Mouse (Mus musculus) stomach, postnatal 0 days (tissue): ENCODE results near the gene Fahd1.

Source experiments
- CTCF ChIP-seq: IDR thresholded peaks from 2 replicates; pipeline ENCODE4 v1.5.1; 2016; ENCODE audit warnings: antibody characterized with exemption, low read depth, mild to moderate bottlenecking, moderate library complexity
- EP300 ChIP-seq: optimal IDR thresholded peaks from 2 replicates; pipeline ENCODE3; 2016; ENCODE audit warnings: antibody characterized with exemption

- no peak for TF ChIP-seq EP300
- TF ChIP-seq CTCF = no peak
These were observed 39.0 kb downstream of the Fahd1 start for GRCm38 (mm10) chr17:24811211-24811610.
